In genomic region chr5:68120880-68121279, GRCm38 (mm10) we compare ENCODE assay signal across 15 mouse cellular contexts.
DNase-seq lines count a peak whose midpoint lies in the region; ATAC-seq and TF ChIP-seq lines count a peak whose summit lies in the region.
"Had no signal": no experiment of that assay in that cellular context is flagged by ENCODE, and none has a peak within 500 bp of the region (broad histone marks: within the 10 kb centered on the region; RNA-seq: fewer than 3 reads in every experiment).

No protein-coding gene starts in this region.

- H3K4me2 ChIP-seq in hindbrain, embryonic 14.5 days (replicated peaks): no peak overlapping the region
- no peak overlapping the region for H3K4me2 ChIP-seq in hindbrain, embryonic 16.5 days (ENCODE audit: low read length)
- H3K4me2 ChIP-seq in stomach, postnatal 0 days (replicated peaks; ENCODE audit: low read depth): no peak overlapping the region
- H3K4me2 ChIP-seq: heart, embryonic 12.5 days; liver, embryonic 13.5 days had no signal

- no peaks in the 10 kb centered on the region for H3K9me3 ChIP-seq in hindbrain, embryonic 14.5 days (ENCODE audit: control insufficient read depth, low read length)
- H3K9me3 ChIP-seq in hindbrain, embryonic 16.5 days (ENCODE audit: control insufficient read depth, low read length): no peaks in the 10 kb centered on the region
- H3K9me3 ChIP-seq in stomach, postnatal 0 days (ENCODE audit: control insufficient read depth, low read length): no peaks in the 10 kb centered on the region
- H3K9me3 ChIP-seq: G1E; heart, embryonic 12.5 days; liver, embryonic 13.5 days had no signal

- 44% methylated on average over 2 of the region's 2 CpGs for WGBS in hindbrain, embryonic 14.5 days
- WGBS in hindbrain, embryonic 16.5 days: 49% methylated on average over 2 of the region's 2 CpGs
- 44% methylated on average over 2 of the region's 2 CpGs for WGBS in stomach, postnatal 0 days

- no peak overlapping the region for H3K4me3 ChIP-seq in hindbrain, embryonic 14.5 days (replicated peaks; ENCODE audit: low read length)
- no peak overlapping the region for H3K4me3 ChIP-seq in hindbrain, embryonic 16.5 days (ENCODE audit: low read length)
- no peak overlapping the region for H3K4me3 ChIP-seq in stomach, postnatal 0 days (ENCODE audit: low read depth, low read length)
- H3K4me3 ChIP-seq: erythroblast, embryonic 14.5 days; heart, embryonic 12.5 days; liver, embryonic 13.5 days had no signal

- POLR2A ChIA-PET in Patski (lab: Charles Lee): no interaction called here

- in situ Hi-C loops in Patski (cut with MboI; ENCODE audit: low pct_unique_long_range_greater_than_20kb): loop anchor here (25.0 kb wide), 1 partner anchor 1391 kb away; no protein-coding TSS in a partner anchor

- DNase-seq in hindbrain, embryonic 14.5 days (ENCODE audit: low spot score): peak; percentile 66
- DNase-seq in retina, embryonic 14.5 days (ENCODE audit: low spot score): peak; percentile 59
- DNase-seq in retina, postnatal 1 day: no peak
- DNase-seq in Patski (ENCODE audit: low read depth, low spot score): no peak
- DNase-seq in stomach, postnatal 0 days (ENCODE audit: low spot score): no peak
- no peak for DNase-seq in kidney, adult 9 months
- DNase-seq: adrenal gland, postnatal 14 days; cerebellum, adult 2 months; liver, embryonic 13.5 days; right cerebral cortex, postnatal 4 days had no signal

- H3K9ac ChIP-seq in hindbrain, embryonic 14.5 days: no peak overlapping the region
- no peak overlapping the region for H3K9ac ChIP-seq in hindbrain, embryonic 16.5 days (ENCODE audit: low read depth, low read length)
- H3K9ac ChIP-seq in stomach, postnatal 0 days (ENCODE audit: low read length): no peak overlapping the region
- H3K9ac ChIP-seq: heart, embryonic 12.5 days; liver, embryonic 13.5 days had no signal

- CTCF ChIA-PET in Patski (lab: Charles Lee): no interaction called here

- no peak for TF ChIP-seq EP300 in stomach, postnatal 0 days (optimal IDR thresholded peaks at IDR 0.05)

- H3K36me3 ChIP-seq in hindbrain, embryonic 14.5 days (replicated peaks; ENCODE audit: control insufficient read depth, insufficient read depth): no peaks in the 10 kb centered on the region
- H3K36me3 ChIP-seq in hindbrain, embryonic 16.5 days (ENCODE audit: control insufficient read depth, insufficient read depth, low read length): no peaks in the 10 kb centered on the region
- H3K36me3 ChIP-seq in stomach, postnatal 0 days (ENCODE audit: control insufficient read depth, insufficient read depth, low read length): no peaks in the 10 kb centered on the region
- H3K36me3 ChIP-seq: G1E; heart, embryonic 12.5 days; liver, embryonic 13.5 days had no signal

- no peak for ATAC-seq in hindbrain, embryonic 14.5 days (ENCODE audit: low FRiP score)
- ATAC-seq in hindbrain, embryonic 16.5 days: no peak
- ATAC-seq in Patski: no peak
- no peak for ATAC-seq in stomach, postnatal 0 days (ENCODE audit: low FRiP score, low TSS enrichment)
- ATAC-seq: inflammation-experienced regulatory T-cells, adult 6 months had no signal

- H3K27ac ChIP-seq in hindbrain, embryonic 14.5 days: no peak overlapping the region
- no peak overlapping the region for H3K27ac ChIP-seq in hindbrain, embryonic 16.5 days (ENCODE audit: low read depth, low read length)
- H3K27ac ChIP-seq in stomach, postnatal 0 days (replicated peaks): no peak overlapping the region
- H3K27ac ChIP-seq: liver, embryonic 13.5 days had no signal

- no peaks in the 10 kb centered on the region for H3K27me3 ChIP-seq in hindbrain, embryonic 14.5 days (ENCODE audit: control insufficient read depth, insufficient read depth, low read length)
- no peaks in the 10 kb centered on the region for H3K27me3 ChIP-seq in hindbrain, embryonic 16.5 days (replicated peaks; ENCODE audit: control insufficient read depth, insufficient read depth, low read length)
- H3K27me3 ChIP-seq in Patski: peaks cover 3% of the 10 kb centered on the region
- no peaks in the 10 kb centered on the region for H3K27me3 ChIP-seq in stomach, postnatal 0 days (ENCODE audit: control insufficient read depth, insufficient read depth, low read length)
- H3K27me3 ChIP-seq: heart, embryonic 12.5 days; liver, embryonic 13.5 days had no signal

- H3K4me1 ChIP-seq in hindbrain, embryonic 14.5 days (replicated peaks; ENCODE audit: control insufficient read depth, insufficient read depth, low read length): no peaks in the 10 kb centered on the region
- H3K4me1 ChIP-seq in hindbrain, embryonic 16.5 days (ENCODE audit: control insufficient read depth, insufficient read depth, low read depth, low read length): no peaks in the 10 kb centered on the region
- H3K4me1 ChIP-seq in stomach, postnatal 0 days (replicated peaks; ENCODE audit: control insufficient read depth, insufficient read depth): no peaks in the 10 kb centered on the region
- H3K4me1 ChIP-seq: heart, embryonic 12.5 days; liver, embryonic 13.5 days had no signal

- peak; percentile 25 for TF ChIP-seq CTCF in Patski (IDR thresholded peaks at IDR 0.05)
- peak; percentile 60 for TF ChIP-seq CTCF in stomach, postnatal 0 days (IDR thresholded peaks at IDR 0.05; ENCODE audit: low read depth)

Comparison
In these comparisons a context has a peak if more than half of its experiments do, and no peak if none do; other contexts are left out.
1. DNase-seq: peak in hindbrain, embryonic 14.5 days (single experiment) and retina, embryonic 14.5 days (single experiment); none in retina, postnatal 1 day (single experiment), Patski (single experiment), stomach, postnatal 0 days (single experiment) and kidney, adult 9 months (single experiment).